Mouse (Mus musculus): ENCODE results near the gene Snx15. TPM values are rescaled to one million over a fixed set of nuclear protein-coding genes. Genes with fewer than 3 reads are reported as not detected.

Gene Snx15
- polyA plus RNA-seq, 1 experiment from 2014 or later, result 33.2 TPM

GRCm38 (mm10) chr19:6069851-6070250 lies 58.3 kb downstream of the Snx15 start:
- Histone ChIP-seq H3K4me1 (replicated peaks) (peaks cover 22% of the 10 kb centered on the region), H3K4me2 (no peak overlapping the region), H3K4me3 (replicated peaks) (no peak overlapping the region), H3K9me3 (no peaks in the 10 kb centered on the region), H3K9ac (replicated peaks) (no peak overlapping the region), H3K36me3 (peaks cover 59% of the 10 kb centered on the region), H3K27ac (no peak overlapping the region), H3K27me3 (no peaks in the 10 kb centered on the region)
- no peak for ATAC-seq (ENCODE audit: insufficient number of reproducible peaks, insufficient read depth, low FRiP score, low TSS enrichment, low read depth)
- 91% methylated on average over 10 of the region's 10 CpGs for WGBS

Other genes with a start within 250 kb of the Snx15 start
- gene Tigd3, start 234.2 kb downstream of the Snx15 start, polyA plus RNA-seq (2016; fragmentation: Nextera tagmentation; extraction: Ambion mirVana), result 5.5 and 6.6 TPM in 2 replicates
- gene Dpf2, start 215.3 kb downstream of the Snx15 start, polyA plus RNA-seq (2016; fragmentation: Nextera tagmentation; extraction: Ambion mirVana), result 192 and 199 TPM in 2 replicates
- gene Cdc42ep2, start 203.5 kb downstream of the Snx15 start, polyA plus RNA-seq (2016; fragmentation: Nextera tagmentation; extraction: Ambion mirVana), result 2.7 and 3.0 TPM in 2 replicates
- gene Pola2, start 164.1 kb downstream of the Snx15 start, polyA plus RNA-seq (2016; fragmentation: Nextera tagmentation; extraction: Ambion mirVana), result 91.5 and 91.9 TPM in 2 replicates
- not detected in 2 replicates for gene Slc22a20, start 142.2 kb downstream of the Snx15 start, polyA plus RNA-seq (2016; fragmentation: Nextera tagmentation; extraction: Ambion mirVana)
- 7.0 and 7.7 TPM in 2 replicates for gene Capn1, start 112.4 kb downstream of the Snx15 start, polyA plus RNA-seq (2016; fragmentation: Nextera tagmentation; extraction: Ambion mirVana)
- 25.1 and 28.0 TPM in 2 replicates for gene Syvn1, start 81.7 kb downstream of the Snx15 start, polyA plus RNA-seq (2016; fragmentation: Nextera tagmentation; extraction: Ambion mirVana)
- 76.7 and 79.1 TPM in 2 replicates for gene Mrpl49, start 70.5 kb downstream of the Snx15 start, polyA plus RNA-seq (2016; fragmentation: Nextera tagmentation; extraction: Ambion mirVana)
- gene Fau, start 70.5 kb downstream of the Snx15 start, polyA plus RNA-seq (2016; fragmentation: Nextera tagmentation; extraction: Ambion mirVana), result 775 and 779 TPM in 2 replicates
- 33.1 and 39.0 TPM in 2 replicates for gene Znhit2, start 67.1 kb downstream of the Snx15 start, polyA plus RNA-seq (2016; fragmentation: Nextera tagmentation; extraction: Ambion mirVana)
- 24.4 and 26.3 TPM in 2 replicates for gene Tm7sf2, start 59.9 kb downstream of the Snx15 start, polyA plus RNA-seq (2016; fragmentation: Nextera tagmentation; extraction: Ambion mirVana)
- gene Vps51, start 51.1 kb downstream of the Snx15 start, polyA plus RNA-seq (2016; fragmentation: Nextera tagmentation; extraction: Ambion mirVana), result 67.7 and 72.7 TPM in 2 replicates
- not detected in 2 replicates for gene Tmem262, start 48.3 kb downstream of the Snx15 start, polyA plus RNA-seq (2016; fragmentation: Nextera tagmentation; extraction: Ambion mirVana)
- 2.7 and 4.1 TPM in 2 replicates for gene Gm28374, start 46.0 kb downstream of the Snx15 start, polyA plus RNA-seq (2016; fragmentation: Nextera tagmentation; extraction: Ambion mirVana)
- gene Zfpl1, start 43.3 kb downstream of the Snx15 start, polyA plus RNA-seq (2016; fragmentation: Nextera tagmentation; extraction: Ambion mirVana), result 71.5 and 75.6 TPM in 2 replicates
- gene Cdca5, start 43.3 kb downstream of the Snx15 start, polyA plus RNA-seq (2016; fragmentation: Nextera tagmentation; extraction: Ambion mirVana), result 45.1 and 49.7 TPM in 2 replicates
- 0.56 and 0.82 TPM in 2 replicates for gene AC131692.1, start 33.9 kb downstream of the Snx15 start, polyA plus RNA-seq (2016; fragmentation: Nextera tagmentation; extraction: Ambion mirVana)
- gene Naaladl1, start 22.5 kb downstream of the Snx15 start, polyA plus RNA-seq (2016; fragmentation: Nextera tagmentation; extraction: Ambion mirVana), result 0.54 and 0.71 TPM in 2 replicates
- gene Sac3d1, start 9.7 kb downstream of the Snx15 start, polyA plus RNA-seq (2016; fragmentation: Nextera tagmentation; extraction: Ambion mirVana), result 55.0 and 58.8 TPM in 2 replicates
- not detected in 2 replicates for gene Batf2, start 12.7 kb upstream of the Snx15 start, polyA plus RNA-seq (2016; fragmentation: Nextera tagmentation; extraction: Ambion mirVana)
- 78.2 and 83.4 TPM in 2 replicates for gene Arl2, start 13.2 kb upstream of the Snx15 start, polyA plus RNA-seq (2016; fragmentation: Nextera tagmentation; extraction: Ambion mirVana)
- not detected in 2 replicates for gene Majin, start 56.1 kb upstream of the Snx15 start, polyA plus RNA-seq (2016; fragmentation: Nextera tagmentation; extraction: Ambion mirVana)
- gene Gpha2, start 98.1 kb upstream of the Snx15 start, polyA plus RNA-seq (2016; fragmentation: Nextera tagmentation; extraction: Ambion mirVana), result 2.0 and 2.4 TPM in 2 replicates
- 22.7 and 23.7 TPM in 2 replicates for gene Ppp2r5b, start 107.6 kb upstream of the Snx15 start, polyA plus RNA-seq (2016; fragmentation: Nextera tagmentation; extraction: Ambion mirVana)
- gene Atg2a, start 113.4 kb upstream of the Snx15 start, polyA plus RNA-seq (2016; fragmentation: Nextera tagmentation; extraction: Ambion mirVana), result 11.1 and 11.2 TPM in 2 replicates
- gene Ehd1, start 148.4 kb upstream of the Snx15 start, polyA plus RNA-seq (2016; fragmentation: Nextera tagmentation; extraction: Ambion mirVana), result 71.5 and 71.6 TPM in 2 replicates
- gene Cdc42bpg, start 178.2 kb upstream of the Snx15 start, polyA plus RNA-seq (2016; fragmentation: Nextera tagmentation; extraction: Ambion mirVana), result 0.69 and 0.96 TPM in 2 replicates
- gene Men1, start 206.7 kb upstream of the Snx15 start, polyA plus RNA-seq (2016; fragmentation: Nextera tagmentation; extraction: Ambion mirVana), result 103 and 107 TPM in 2 replicates
- gene Map4k2, start 212.8 kb upstream of the Snx15 start, polyA plus RNA-seq (2016; fragmentation: Nextera tagmentation; extraction: Ambion mirVana), result 13.5 and 13.6 TPM in 2 replicates
- gene Sf1, start 235.4 kb upstream of the Snx15 start, polyA plus RNA-seq (2016; fragmentation: Nextera tagmentation; extraction: Ambion mirVana), result 164 and 171 TPM in 2 replicates